Mouse (Mus musculus): ENCODE results near the gene Rftn2.

The Rftn2 gene

DNA sequence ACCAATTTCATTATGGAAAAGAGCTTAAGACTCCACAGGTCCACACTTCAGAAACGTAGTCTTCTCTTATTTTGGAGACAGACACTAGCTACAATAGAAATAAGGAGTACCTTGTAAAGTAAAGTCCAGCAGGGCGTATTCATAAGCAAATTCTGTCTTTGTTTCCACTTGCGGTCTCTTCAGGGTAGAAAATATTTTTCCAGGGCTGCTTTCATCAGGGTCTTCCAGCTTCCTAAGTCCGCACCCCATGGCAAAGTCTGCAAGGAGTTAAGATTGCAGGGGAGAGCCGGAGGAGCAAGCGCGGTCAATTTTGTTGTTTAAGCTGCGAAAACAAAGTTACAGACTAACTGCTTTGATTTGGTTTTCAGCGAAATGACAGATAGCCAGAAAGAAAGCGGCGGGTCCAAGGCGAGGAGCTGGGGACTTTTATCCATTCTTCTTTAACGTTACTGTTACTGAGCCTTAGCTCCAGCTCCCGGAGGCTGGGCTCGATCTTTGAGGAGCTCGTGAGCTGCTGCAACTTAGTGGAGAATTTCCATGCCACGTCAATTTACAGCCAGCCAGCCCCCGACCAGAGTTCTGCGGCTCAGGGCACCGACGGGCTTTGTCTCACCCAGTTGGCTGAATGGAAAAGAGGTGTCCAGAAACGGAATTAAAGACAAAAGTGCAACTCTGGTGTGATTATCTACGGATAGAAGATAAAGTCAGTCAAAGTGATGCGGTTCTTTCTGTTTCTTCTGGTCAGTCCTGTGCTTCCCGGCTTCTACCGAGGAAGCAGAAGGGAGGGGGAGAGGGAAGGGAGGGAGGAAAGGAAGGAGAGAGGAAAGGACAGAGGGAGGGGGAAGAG is at the start of gene Rftn2:
Gene Rftn2 (minus strand): TSS at position 772 of the 847 bp plus-strand sequence.
- in situ Hi-C loops (cut with MboI, MseI), result no loop called here

DNA sequence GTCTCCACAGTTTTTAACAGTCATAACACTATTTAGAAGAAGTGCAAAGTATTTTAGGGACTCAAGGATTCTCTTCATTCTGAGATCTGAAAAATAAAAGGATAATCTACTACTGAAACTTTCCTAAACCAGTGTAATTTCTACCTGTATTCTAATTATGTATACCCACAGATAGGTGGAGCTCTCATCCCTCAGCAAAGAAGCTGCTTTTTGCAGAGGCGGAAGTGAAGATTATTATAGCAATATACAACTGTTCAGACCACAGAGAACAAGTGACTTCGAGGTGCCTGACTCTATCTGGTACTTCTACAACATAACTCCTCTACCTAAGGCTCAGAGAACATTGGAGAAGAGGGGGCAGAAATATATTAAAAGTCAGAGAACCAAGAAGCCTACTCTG is 38.9 kb upstream of the Rftn2 start:
- in situ Hi-C loops (cut with MboI, MseI), result no loop called here

DNA sequence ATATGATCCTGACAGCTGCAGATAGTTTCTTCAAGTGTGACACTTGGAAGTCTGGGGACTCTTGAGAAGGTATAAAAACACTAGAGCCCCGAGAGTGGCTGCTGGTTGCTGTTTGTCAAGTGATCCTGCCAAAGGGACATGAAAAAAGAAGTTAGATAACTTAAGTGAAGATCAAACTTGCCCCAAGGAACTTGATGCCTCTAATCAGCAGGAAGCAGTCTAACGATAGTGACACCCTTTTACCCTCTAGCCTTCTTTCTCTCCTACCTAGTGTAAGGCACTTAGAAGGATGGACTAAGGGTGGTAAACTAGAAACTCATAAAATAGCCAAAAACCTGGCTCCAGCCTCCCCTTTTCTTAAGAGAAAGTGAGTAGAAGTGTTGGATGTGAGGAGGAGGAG is 37.8 kb upstream of the Rftn2 start:
- in situ Hi-C loops (cut with MboI, MseI), result no loop called here

DNA sequence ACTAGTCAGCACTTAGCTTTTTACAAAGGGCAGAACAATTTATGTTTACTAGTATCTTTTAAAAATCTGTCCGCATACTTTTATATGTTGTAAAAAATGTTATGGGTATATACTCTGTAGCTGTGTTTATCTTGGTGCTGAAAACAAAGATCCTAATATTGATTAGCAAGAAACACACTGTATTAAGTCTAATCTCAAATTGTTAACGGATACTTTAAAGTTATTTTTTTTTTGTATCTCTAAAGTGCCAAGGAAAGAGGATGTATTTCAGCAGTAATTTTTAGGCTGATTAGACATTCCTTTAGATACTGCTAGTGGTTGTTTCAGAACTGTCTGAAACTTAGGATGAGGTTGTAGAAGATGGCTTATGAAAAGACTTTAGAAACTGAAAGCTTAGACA is 19.8 kb upstream of the Rftn2 start:
- in situ Hi-C loops (cut with MboI, MseI), result no loop called here

DNA sequence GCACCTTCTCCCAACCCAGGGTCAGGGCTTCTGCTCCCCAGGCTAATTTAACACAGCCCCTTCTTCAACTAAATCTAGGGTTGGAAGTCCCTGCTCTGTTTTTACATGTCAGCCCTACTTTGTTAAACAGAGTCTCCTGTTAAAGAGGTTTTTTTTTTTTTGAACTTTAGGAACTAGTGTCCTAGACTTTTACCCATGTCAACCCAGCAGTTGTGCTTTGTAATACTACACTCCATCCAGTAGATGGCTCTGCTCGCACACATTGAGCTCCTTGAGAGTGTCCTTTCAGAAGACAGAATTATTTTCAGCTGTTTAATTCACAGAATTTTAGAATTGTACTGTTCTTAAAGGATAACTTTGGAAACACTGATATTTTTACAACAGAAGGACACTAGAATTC is 12.7 kb upstream of the Rftn2 start:
- in situ Hi-C loops (cut with MboI, MseI), result loop anchor here (5.0 kb wide), 1 partner anchor 143 kb away; no protein-coding TSS in a partner anchor

DNA sequence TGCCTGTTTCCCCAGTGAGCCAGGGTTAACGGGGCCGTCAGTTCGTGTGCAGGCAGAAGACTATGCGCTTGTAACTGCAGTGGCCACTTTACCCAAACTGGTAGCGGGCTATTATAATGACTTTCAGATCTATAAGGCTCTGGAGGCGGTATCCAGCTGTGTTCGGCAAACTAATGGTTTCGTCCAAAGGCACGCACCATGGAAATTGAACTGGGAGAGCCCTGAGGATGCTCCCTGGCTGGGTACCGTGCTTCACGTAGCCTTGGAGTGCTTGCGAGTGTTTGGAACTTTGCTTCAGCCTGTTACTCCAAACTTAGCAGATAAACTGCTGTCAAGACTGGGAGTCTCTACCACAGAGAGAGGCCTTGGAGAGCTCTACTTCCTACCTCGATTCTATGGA is 11.9 kb upstream of the Rftn2 start:
- in situ Hi-C loops (cut with MboI, MseI), result loop anchor here (5.0 kb wide), 1 partner anchor 144 kb away; no protein-coding TSS in a partner anchor

- in situ Hi-C loops (cut with MboI, MseI), result loop anchor here (5.0 kb wide), 1 partner anchor 145 kb away; no protein-coding TSS in a partner anchor
These were observed 11.1 kb upstream of the Rftn2 start for GRCm38 (mm10) chr1:55237643-55238161.

DNA sequence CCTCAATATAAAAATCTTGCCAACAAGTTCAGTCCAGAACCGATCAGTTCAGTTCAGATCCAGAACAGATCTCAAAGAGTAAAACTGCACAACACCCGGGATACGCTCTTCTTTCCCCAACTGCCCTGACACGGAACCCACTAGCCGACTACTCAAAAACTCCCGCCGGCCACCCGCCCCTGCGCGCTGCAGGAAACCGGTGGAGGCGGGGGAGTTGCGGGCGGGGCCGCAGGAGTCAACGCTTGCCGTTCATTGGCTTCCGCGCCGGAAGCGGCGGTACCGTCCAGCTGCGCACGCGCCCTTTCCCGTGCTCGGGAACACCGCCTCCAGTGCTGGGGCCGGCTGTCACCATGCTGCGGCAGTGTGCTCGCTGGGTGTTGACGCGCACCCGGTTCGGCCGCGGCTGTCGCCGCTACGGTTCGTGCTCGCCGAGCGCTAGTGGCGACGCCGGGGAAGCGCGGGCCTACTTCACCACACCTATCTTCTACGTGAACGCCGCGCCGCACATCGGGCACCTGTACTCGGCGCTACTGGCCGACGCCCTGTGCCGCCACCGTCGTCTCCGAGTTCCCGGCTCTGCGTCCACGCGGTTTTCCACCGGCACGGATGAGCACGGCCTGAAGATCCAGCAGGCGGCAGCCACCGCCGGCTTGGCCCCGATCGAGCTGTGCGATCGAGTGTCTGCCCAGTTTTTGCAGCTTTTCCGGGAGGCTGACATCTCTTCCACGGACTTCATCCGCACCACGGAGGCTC is 10.5 kb upstream of the Rftn2 start, which contains the start of gene Mars2:
Gene Mars2 (plus strand): TSS at position 288 of the 753 bp plus-strand sequence.
- in situ Hi-C loops (cut with MboI, MseI), result loop anchor here (5.0 kb wide), 1 partner anchor 145 kb away; no protein-coding TSS in a partner anchor

DNA sequence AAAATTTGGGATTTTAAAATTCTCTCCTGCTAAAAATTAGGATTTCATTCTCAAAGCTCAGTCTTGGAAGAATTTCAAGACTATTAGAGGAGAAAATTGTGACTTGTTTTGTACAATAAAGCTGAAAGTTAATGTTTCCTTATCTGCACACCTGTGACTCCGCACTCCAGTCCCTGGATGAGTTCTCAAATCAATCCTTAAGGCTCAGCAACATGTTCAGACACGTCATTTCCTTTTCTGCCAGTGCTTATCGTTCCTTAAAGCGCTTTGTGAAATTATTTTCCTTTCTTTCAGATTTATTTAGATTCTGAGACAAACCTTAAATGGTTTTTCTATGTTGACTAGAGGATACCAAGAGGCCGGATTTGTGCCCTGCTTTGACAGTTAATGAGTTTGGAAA is 9.9 kb upstream of the Rftn2 start:
- in situ Hi-C loops (cut with MboI, MseI), result loop anchor here (5.0 kb wide), 1 partner anchor 146 kb away; no protein-coding TSS in a partner anchor

GRCm38 (mm10) chr1:55234910-55235520 is 8.4 kb upstream of the Rftn2 start:
- in situ Hi-C loops (cut with MboI, MseI), result loop anchor here (5.0 kb wide), 1 partner anchor 147 kb away; no protein-coding TSS in a partner anchor

DNA sequence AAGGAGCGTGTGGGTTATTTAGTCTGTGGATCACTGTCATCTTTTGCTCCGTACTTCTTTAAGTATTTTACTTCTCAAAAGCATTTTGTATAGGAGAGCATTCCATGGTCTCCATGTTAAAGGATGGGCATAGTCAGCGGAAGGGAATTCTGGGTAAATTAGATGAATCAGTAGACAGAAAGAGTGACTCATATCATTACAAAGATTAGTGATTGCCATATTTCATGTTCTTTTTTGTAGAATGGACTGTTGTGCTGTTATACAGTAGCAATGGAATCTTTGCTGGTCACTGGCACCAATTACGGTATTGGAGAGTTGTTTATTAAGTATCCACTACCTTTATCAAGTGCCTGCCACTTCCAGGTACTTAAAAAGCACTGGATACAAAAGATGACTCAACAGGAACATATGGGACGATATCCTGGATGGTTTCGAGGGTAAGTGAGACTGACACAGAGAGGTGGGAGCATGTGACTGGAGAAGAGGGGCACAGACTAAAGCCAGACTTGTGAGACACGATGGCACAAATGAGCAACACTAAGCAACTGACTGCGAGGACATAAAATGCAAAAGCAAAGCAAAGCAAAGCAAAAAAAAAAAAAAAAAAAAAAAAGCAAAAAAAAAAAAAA is 1.8 kb upstream of the Rftn2 start:
- in situ Hi-C loops (cut with MboI, MseI), result no loop called here

DNA sequence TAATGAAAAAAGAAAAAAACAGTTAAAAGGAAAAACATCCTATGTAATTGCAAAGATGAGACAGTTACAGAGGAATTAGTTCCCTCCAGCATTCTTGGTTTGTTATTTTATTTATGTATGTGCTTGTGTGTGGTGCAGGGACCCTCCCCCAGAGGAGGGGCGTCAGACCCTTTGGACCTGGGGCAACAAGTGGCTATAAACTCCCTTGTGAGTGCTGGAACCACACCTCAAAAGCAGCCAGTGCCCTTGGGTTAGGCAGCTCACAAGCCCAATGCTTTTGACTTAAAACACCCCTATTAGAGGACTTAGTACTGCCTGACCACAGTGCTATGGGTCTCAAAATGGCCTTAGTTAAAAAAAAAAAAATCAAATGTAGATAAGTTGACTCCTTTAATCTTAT is 794 bp upstream of the Rftn2 start:
- in situ Hi-C loops (cut with MboI, MseI), result no loop called here

- in situ Hi-C loops (cut with MboI, MseI), result no loop called here
These were observed 1.2 kb downstream of the Rftn2 start for GRCm38 (mm10) chr1:55225398-55225797.

DNA sequence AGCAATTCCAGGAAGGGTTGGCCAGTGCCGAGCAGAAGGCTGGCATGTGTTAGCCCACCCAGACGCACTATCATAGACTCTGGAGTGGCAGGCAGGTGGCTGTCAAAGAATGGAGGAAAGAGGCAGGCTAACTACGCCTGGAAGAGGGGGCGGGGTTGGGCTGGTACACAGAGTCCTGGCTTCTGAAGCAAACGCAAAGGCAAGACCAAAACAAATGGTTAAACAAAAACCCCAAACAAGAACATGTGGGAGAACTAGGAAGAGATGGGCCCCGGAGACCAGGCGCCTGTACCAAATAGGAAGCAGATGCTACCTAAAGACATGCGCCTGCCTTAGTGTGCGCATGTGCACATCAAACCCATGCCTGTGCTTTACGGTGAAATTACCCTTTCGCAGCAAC is 2.5 kb downstream of the Rftn2 start:
- in situ Hi-C loops (cut with MboI, MseI), result no loop called here

DNA sequence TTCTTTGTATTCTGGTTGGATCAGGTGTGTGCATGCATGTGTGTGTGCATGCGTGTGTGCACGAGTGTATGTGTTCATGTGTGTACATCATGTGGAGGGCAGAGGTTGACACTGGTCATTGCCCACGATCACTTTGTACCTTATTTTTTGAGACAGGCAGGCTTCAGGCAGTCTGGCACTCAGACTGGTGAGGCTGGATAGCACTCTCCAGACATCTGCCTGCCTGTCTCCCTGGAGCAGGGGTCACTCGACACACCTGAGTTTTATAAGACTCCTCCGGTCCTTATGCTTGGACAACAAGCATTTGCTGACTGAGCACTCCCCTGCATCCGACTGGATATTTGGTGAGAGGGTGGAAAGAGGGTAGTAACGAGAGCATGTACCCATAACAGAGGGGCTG is 3.6 kb downstream of the Rftn2 start:
- in situ Hi-C loops (cut with MboI, MseI), result no loop called here

- in situ Hi-C loops (cut with MboI, MseI), result no loop called here
These were observed 5.2 kb downstream of the Rftn2 start for GRCm38 (mm10) chr1:55221352-55221751.

- in situ Hi-C loops (cut with MboI, MseI), result no loop called here
These were observed 9.4 kb downstream of the Rftn2 start for GRCm38 (mm10) chr1:55217191-55217590.

- in situ Hi-C loops (cut with MboI, MseI), result no loop called here
These were observed 11.3 kb downstream of the Rftn2 start for GRCm38 (mm10) chr1:55215185-55215813.

DNA sequence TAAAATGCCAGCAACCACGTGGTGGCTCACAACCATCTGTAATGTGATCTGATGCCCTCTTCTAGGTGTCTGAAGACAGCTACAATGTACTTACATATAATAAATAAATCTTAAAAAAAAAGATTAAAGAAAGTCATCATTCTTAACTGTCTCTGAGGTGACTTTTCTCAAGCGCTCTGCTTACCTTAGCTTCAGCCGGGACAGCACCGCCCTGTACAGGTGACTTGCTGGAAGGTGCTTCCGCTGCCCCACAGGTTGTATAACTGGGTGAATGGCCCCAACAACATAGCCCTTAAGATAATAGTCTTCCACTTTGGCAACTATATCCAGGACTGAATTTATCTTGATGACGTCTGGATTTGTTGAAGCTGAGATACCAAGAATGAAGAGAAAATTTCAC is 12.6 kb downstream of the Rftn2 start:
- in situ Hi-C loops (cut with MboI, MseI), result no loop called here

DNA sequence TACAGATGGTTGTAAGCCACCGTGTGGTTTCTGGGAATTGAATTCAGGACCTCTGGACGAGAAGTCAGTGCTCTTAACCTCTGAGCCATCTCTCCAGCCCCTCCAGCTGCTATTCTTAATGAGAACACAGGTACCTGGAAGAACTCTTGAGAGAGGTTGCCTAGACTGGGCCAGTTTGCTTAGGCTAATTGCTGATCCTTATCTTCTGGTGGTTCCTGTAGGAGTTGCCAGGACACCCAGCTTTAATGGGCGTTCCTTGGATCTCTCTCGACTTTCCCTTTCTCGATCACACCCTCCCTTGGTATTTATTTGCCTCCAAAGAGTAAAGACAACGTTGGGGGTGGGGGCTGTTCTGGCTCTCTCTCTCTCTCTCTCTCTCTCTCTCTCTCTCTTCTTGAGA is 13.1 kb downstream of the Rftn2 start:
- in situ Hi-C loops (cut with MboI, MseI), result no loop called here

GRCm38 (mm10) chr1:55212771-55213170 is 13.8 kb downstream of the Rftn2 start:
- in situ Hi-C loops (cut with MboI, MseI), result no loop called here
